Mouse (Mus musculus): ENCODE results near the gene Gcnt1. TPM values are rescaled to one million over a fixed set of nuclear protein-coding genes. Genes with fewer than 3 reads are reported as not detected.

Gcnt1 gene
- polyA plus RNA-seq, 1 experiment from 2014 or later = 21.0 TPM

- Histone ChIP-seq H3K27me3 (ENCODE audit: control insufficient read depth, insufficient read depth, low read length) (no peaks in the 10 kb centered on the region), H3K27ac (ENCODE audit: low read depth, low read length) (no peak overlapping the region), H3K9ac (ENCODE audit: low read depth, low read length) (no peak overlapping the region), H3K4me3 (ENCODE audit: low read length) (no peak overlapping the region), H3K9me3 (ENCODE audit: control insufficient read depth, low read length) (no peaks in the 10 kb centered on the region), H3K36me3 (ENCODE audit: control insufficient read depth, insufficient read depth, low read length) (no peaks in the 10 kb centered on the region), H3K4me1 (ENCODE audit: control insufficient read depth, insufficient read depth, low read length) (0 out of 2 replicates have a peak, but pooled peaks cover 3% of the 10 kb centered on the region), H3K4me2 (replicated peaks; ENCODE audit: low read depth, low read length) (no peak overlapping the region)
- 58% methylated on average over 3 of the region's 3 CpGs for WGBS
- no peak for ATAC-seq (ENCODE audit: low FRiP score, low TSS enrichment)
Measured at GRCm38 (mm10) chr19:17357391-17357790, 15.3 kb downstream of the Gcnt1 start.

GRCm38 (mm10) chr19:17356932-17357331 lies 15.7 kb downstream of the Gcnt1 start:
- WGBS = 75% methylated on average over 6 of the region's 6 CpGs
- 0 out of 2 replicates have a peak, but pooled peaks cover 3% of the 10 kb centered on the region for H3K4me1 ChIP-seq (ENCODE audit: control insufficient read depth, insufficient read depth, low read length)
- ATAC-seq (ENCODE audit: low FRiP score, low TSS enrichment) = no peak
- peak overlapping the region; percentile 88 for H3K4me2 ChIP-seq (replicated peaks; ENCODE audit: low read depth, low read length)
- no peak overlapping the region for H3K9ac ChIP-seq (ENCODE audit: low read depth, low read length)
- H3K9me3 ChIP-seq (ENCODE audit: control insufficient read depth, low read length) = no peaks in the 10 kb centered on the region
- H3K27ac ChIP-seq (ENCODE audit: low read depth, low read length) = no peak overlapping the region
- no peaks in the 10 kb centered on the region for H3K27me3 ChIP-seq (ENCODE audit: control insufficient read depth, insufficient read depth, low read length)
- H3K4me3 ChIP-seq (ENCODE audit: low read length) = peak overlapping the region; percentile 51
- H3K36me3 ChIP-seq (ENCODE audit: control insufficient read depth, insufficient read depth, low read length) = no peaks in the 10 kb centered on the region

- Histone ChIP-seq H3K9ac (ENCODE audit: low read depth, low read length) (peak overlapping the region; percentile 57), H3K27ac (ENCODE audit: low read depth, low read length) (no peak overlapping the region)
- WGBS = 2% methylated on average over 50 of the region's 50 CpGs
Measured at GRCm38 (mm10) chr19:17355950-17356867, 16.4 kb downstream of the Gcnt1 start.

GRCm38 (mm10) chr19:17355361-17355760 lies 17.3 kb downstream of the Gcnt1 start:
- Histone ChIP-seq H3K27me3 (ENCODE audit: control insufficient read depth, insufficient read depth, low read length) (no peaks in the 10 kb centered on the region), H3K27ac (ENCODE audit: low read depth, low read length) (no peak overlapping the region), H3K4me1 (ENCODE audit: control insufficient read depth, insufficient read depth, low read length) (0 out of 2 replicates have a peak, but pooled peaks cover 3% of the 10 kb centered on the region), H3K4me2 (replicated peaks; ENCODE audit: low read depth, low read length) (peak overlapping the region; percentile 88), H3K4me3 (ENCODE audit: low read length) (peak overlapping the region; percentile 51; the same call in 1 of the 2 replicates), H3K9ac (ENCODE audit: low read depth, low read length) (no peak overlapping the region), H3K36me3 (ENCODE audit: control insufficient read depth, insufficient read depth, low read length) (no peaks in the 10 kb centered on the region), H3K9me3 (ENCODE audit: control insufficient read depth, low read length) (no peaks in the 10 kb centered on the region)
- WGBS = 29% methylated on average over 4 of the region's 4 CpGs
- no peak for ATAC-seq (ENCODE audit: low FRiP score, low TSS enrichment)

More at GRCm38 (mm10) chr19:17355950-17356867, 16.4 kb downstream of the Gcnt1 start:
- Histone ChIP-seq H3K4me3 (ENCODE audit: low read length) (peak overlapping the region; percentile 51), H3K36me3 (ENCODE audit: control insufficient read depth, insufficient read depth, low read length) (no peaks in the 10 kb centered on the region), H3K4me1 (ENCODE audit: control insufficient read depth, insufficient read depth, low read length) (0 out of 2 replicates have a peak, but pooled peaks cover 3% of the 10 kb centered on the region), H3K4me2 (replicated peaks; ENCODE audit: low read depth, low read length) (peak overlapping the region; percentile 88), H3K27me3 (ENCODE audit: control insufficient read depth, insufficient read depth, low read length) (no peaks in the 10 kb centered on the region), H3K9me3 (ENCODE audit: control insufficient read depth, low read length) (no peaks in the 10 kb centered on the region)
- peak; percentile 97 for ATAC-seq (ENCODE audit: low FRiP score, low TSS enrichment)

GRCm38 (mm10) chr19:17354797-17355196 lies 17.8 kb downstream of the Gcnt1 start:
- no peak overlapping the region for H3K27ac ChIP-seq (ENCODE audit: low read depth, low read length)
- WGBS = 60% methylated on average over 4 of the region's 4 CpGs
- ATAC-seq (ENCODE audit: low FRiP score, low TSS enrichment) = no peak
- H3K4me2 ChIP-seq (replicated peaks; ENCODE audit: low read depth, low read length) = peak overlapping the region; percentile 88; the same call in 1 of the 2 replicates
- no peak overlapping the region for H3K9ac ChIP-seq (ENCODE audit: low read depth, low read length)
- 0 out of 2 replicates have a peak, but pooled peaks cover 3% of the 10 kb centered on the region for H3K4me1 ChIP-seq (ENCODE audit: control insufficient read depth, insufficient read depth, low read length)
- no peaks in the 10 kb centered on the region for H3K36me3 ChIP-seq (ENCODE audit: control insufficient read depth, insufficient read depth, low read length)
- no peaks in the 10 kb centered on the region for H3K9me3 ChIP-seq (ENCODE audit: control insufficient read depth, low read length)
- H3K27me3 ChIP-seq (ENCODE audit: control insufficient read depth, insufficient read depth, low read length) = no peaks in the 10 kb centered on the region
- H3K4me3 ChIP-seq (ENCODE audit: low read length) = peak overlapping the region; percentile 2; the same call in 1 of the 2 replicates

GRCm38 (mm10) chr19:17354362-17354761 lies 18.3 kb downstream of the Gcnt1 start:
- WGBS = 80% methylated on average over 4 of the region's 4 CpGs
- no peak overlapping the region for H3K4me2 ChIP-seq (replicated peaks; ENCODE audit: low read depth, low read length)
- no peaks in the 10 kb centered on the region for H3K36me3 ChIP-seq (ENCODE audit: control insufficient read depth, insufficient read depth, low read length)
- H3K9me3 ChIP-seq (ENCODE audit: control insufficient read depth, low read length) = no peaks in the 10 kb centered on the region
- H3K4me1 ChIP-seq (ENCODE audit: control insufficient read depth, insufficient read depth, low read length) = 0 out of 2 replicates have a peak, but pooled peaks cover 3% of the 10 kb centered on the region
- no peak overlapping the region for H3K27ac ChIP-seq (ENCODE audit: low read depth, low read length)
- no peak overlapping the region for H3K9ac ChIP-seq (ENCODE audit: low read depth, low read length)
- H3K4me3 ChIP-seq (ENCODE audit: low read length) = no peak overlapping the region
- ATAC-seq (ENCODE audit: low FRiP score, low TSS enrichment) = no peak
- no peaks in the 10 kb centered on the region for H3K27me3 ChIP-seq (ENCODE audit: control insufficient read depth, insufficient read depth, low read length)

GRCm38 (mm10) chr19:17353727-17354126 lies 18.9 kb downstream of the Gcnt1 start:
- H3K27me3 ChIP-seq (ENCODE audit: control insufficient read depth, insufficient read depth, low read length) = no peaks in the 10 kb centered on the region
- no peak overlapping the region for H3K4me3 ChIP-seq (ENCODE audit: low read length)
- no peaks in the 10 kb centered on the region for H3K36me3 ChIP-seq (ENCODE audit: control insufficient read depth, insufficient read depth, low read length)
- WGBS = 87% methylated on average over 8 of the region's 8 CpGs
- no peak for ATAC-seq (ENCODE audit: low FRiP score, low TSS enrichment)
- no peak overlapping the region for H3K27ac ChIP-seq (ENCODE audit: low read depth, low read length)
- 0 out of 2 replicates have a peak, but pooled peaks cover 3% of the 10 kb centered on the region for H3K4me1 ChIP-seq (ENCODE audit: control insufficient read depth, insufficient read depth, low read length)
- no peak overlapping the region for H3K4me2 ChIP-seq (replicated peaks; ENCODE audit: low read depth, low read length)
- no peak overlapping the region for H3K9ac ChIP-seq (ENCODE audit: low read depth, low read length)
- no peaks in the 10 kb centered on the region for H3K9me3 ChIP-seq (ENCODE audit: control insufficient read depth, low read length)

- H3K4me2 ChIP-seq (replicated peaks; ENCODE audit: low read depth, low read length) = no peak overlapping the region
- ATAC-seq (ENCODE audit: low FRiP score, low TSS enrichment) = no peak
- WGBS = 88% methylated on average over 2 of the region's 2 CpGs
- no peaks in the 10 kb centered on the region for H3K27me3 ChIP-seq (ENCODE audit: control insufficient read depth, insufficient read depth, low read length)
- no peaks in the 10 kb centered on the region for H3K4me1 ChIP-seq (ENCODE audit: control insufficient read depth, insufficient read depth, low read length)
- no peak overlapping the region for H3K4me3 ChIP-seq (ENCODE audit: low read length)
- no peak overlapping the region for H3K27ac ChIP-seq (ENCODE audit: low read depth, low read length)
- no peaks in the 10 kb centered on the region for H3K9me3 ChIP-seq (ENCODE audit: control insufficient read depth, low read length)
- H3K9ac ChIP-seq (ENCODE audit: low read depth, low read length) = no peak overlapping the region
- H3K36me3 ChIP-seq (ENCODE audit: control insufficient read depth, insufficient read depth, low read length) = no peaks in the 10 kb centered on the region
Measured at GRCm38 (mm10) chr19:17347852-17348251, 24.8 kb downstream of the Gcnt1 start.
